Mouse (Mus musculus) myocyte (in vitro differentiated cells): ENCODE results near the gene Fam189b.
"Not testable (repeated sequence)": the region's sequence is repeated elsewhere in the genome, so short reads cannot be mapped to it uniquely, and the experiment has no call there.

Experiments
- CEBPB ChIP-seq: IDR thresholded peaks from 2 replicates; pipeline ENCODE4 v1.6.1; 2011; ENCODE audit warnings: mild to moderate bottlenecking, moderate library complexity; ENCODE audit not compliant: poor library complexity, insufficient read depth, severe bottlenecking
- MAX ChIP-seq: IDR thresholded peaks from one replicate; pipeline ENCODE4 v1.6.1; 2011; ENCODE audit warnings: low read depth, mild to moderate bottlenecking, control low read depth
- POLR2A ChIP-seq: IDR thresholded peaks from one replicate; pipeline ENCODE4 v1.6.1; 2011; ENCODE audit warnings: low read depth, mild to moderate bottlenecking, control low read depth, moderate library complexity; ENCODE audit not compliant: insufficient read length
- SRF ChIP-seq: IDR thresholded peaks from one replicate; pipeline ENCODE4 v1.6.1; 2011; ENCODE audit warnings: low read depth; ENCODE audit not compliant: control insufficient read depth, insufficient read length

- TF ChIP-seq SRF, MAX, POLR2A, CEBPB: not testable (repeated sequence)
Observed at GRCm38 (mm10) chr3:89216407-89216806, 33.5 kb downstream of the Fam189b start.
